Mouse (Mus musculus) liver, embryonic 13.5 days (tissue): ENCODE measurements around the gene Yif1a. TPM values are rescaled to one million over a fixed set of nuclear protein-coding genes. Genes with fewer than 3 reads are reported as not detected.

Experiments used
- polyA plus RNA-seq: library from polyadenylated mRNA; unstranded; fragments of >200 nt; fragmentation: Nextera tagmentation; extraction: Ambion mirVana; gene quantifications from 2 replicates; pipeline ENCODE4 v1.2.1, GENCODE M21; 2015

Yif1a gene
- polyA plus RNA-seq, 1 experiment from 2014 or later, result 46.6 TPM

Other genes starting within 250 kb of the Yif1a start
- 40.7 and 41.2 TPM in 2 replicates for gene Ccs, start 249.2 kb upstream of the Yif1a start, polyA plus RNA-seq
- 0.06 TPM in 1 of 2 replicates, not detected in the other for gene Ccdc87, start 249.2 kb upstream of the Yif1a start, polyA plus RNA-seq
- 23.6 and 25.3 TPM in 2 replicates for gene Ctsf, start 233.4 kb upstream of the Yif1a start, polyA plus RNA-seq
- gene Actn3, start 210.6 kb upstream of the Yif1a start, polyA plus RNA-seq, result 0.74 and 0.82 TPM in 2 replicates
- 11.2 and 11.5 TPM in 2 replicates for gene Zdhhc24, start 209.9 kb upstream of the Yif1a start, polyA plus RNA-seq
- 0.80 and 1.1 TPM in 2 replicates for gene Bbs1, start 181.9 kb upstream of the Yif1a start, polyA plus RNA-seq
- gene Dpp3, start 160.3 kb upstream of the Yif1a start, polyA plus RNA-seq, result 59.5 and 65.1 TPM in 2 replicates
- gene Peli3, start 145.4 kb upstream of the Yif1a start, polyA plus RNA-seq, result 0.10 and 0.13 TPM in 2 replicates
- 67.6 and 80.0 TPM in 2 replicates for gene Mrpl11, start 126.4 kb upstream of the Yif1a start, polyA plus RNA-seq
- gene Npas4, start 98.2 kb upstream of the Yif1a start, polyA plus RNA-seq, result not detected in 2 replicates
- 1.7 and 2.3 TPM in 2 replicates for gene Slc29a2, start 64.7 kb upstream of the Yif1a start, polyA plus RNA-seq
- 9.3 and 10.9 TPM in 2 replicates for gene B4gat1, start 49.7 kb upstream of the Yif1a start, polyA plus RNA-seq
- 0.70 TPM in 1 of 2 replicates, not detected in the other for gene AC124502.3, start 49.6 kb upstream of the Yif1a start, polyA plus RNA-seq
- gene Brms1, start 47.2 kb upstream of the Yif1a start, polyA plus RNA-seq, result 34.8 and 35.1 TPM in 2 replicates
- gene Rin1, start 38.1 kb upstream of the Yif1a start, polyA plus RNA-seq, result 0.33 and 0.36 TPM in 2 replicates
- 3.1 and 3.7 TPM in 2 replicates for gene Cd248, start 20.5 kb upstream of the Yif1a start, polyA plus RNA-seq
- 0.49 and 0.89 TPM in 2 replicates for gene Tmem151a, start 3.0 kb upstream of the Yif1a start, polyA plus RNA-seq
- 1.3 and 1.4 TPM in 2 replicates for gene Cnih2, start 10.0 kb downstream of the Yif1a start, polyA plus RNA-seq
- 96.4 and 102 TPM in 2 replicates for gene Rab1b, start 18.5 kb downstream of the Yif1a start, polyA plus RNA-seq
- gene Klc2, start 30.0 kb downstream of the Yif1a start, polyA plus RNA-seq, result 2.3 and 2.9 TPM in 2 replicates
- 7.7 and 10.4 TPM in 2 replicates for gene Pacs1, start 184.6 kb downstream of the Yif1a start, polyA plus RNA-seq
- 157 TPM in 2 replicates for gene Sf3b2, start 206.9 kb downstream of the Yif1a start, polyA plus RNA-seq
- gene Gal3st3, start 209.8 kb downstream of the Yif1a start, polyA plus RNA-seq, result 0.15 and 0.17 TPM in 2 replicates
- gene Catsper1, start 247.2 kb downstream of the Yif1a start, polyA plus RNA-seq, result not detected in 2 replicates